Mouse (Mus musculus) small intestine, adult 2 months (tissue): ENCODE measurements around the gene Il17re. TPM values are rescaled to one million over a fixed set of nuclear protein-coding genes. Genes with fewer than 3 reads are reported as not detected.

Experiments
- H3K27ac ChIP-seq: fragments of 200-500 bp; 2 replicates; pipeline ENCODE4 v1.5.1; 2012; ENCODE audit warnings: low read depth, low read length, control low read depth, inconsistent platforms; ENCODE audit not compliant: insufficient read depth
- H3K27me3 ChIP-seq: fragments of 200-500 bp; 2 replicates; pipeline ENCODE4 v1.6.1; 2012; ENCODE audit warnings: mild to moderate bottlenecking, moderate library complexity, low read length, inconsistent platforms; ENCODE audit not compliant: control insufficient read depth, insufficient read depth
- H3K36me3 ChIP-seq: fragments of 200-500 bp; 2 replicates; pipeline ENCODE4 v1.6.1; 2012; ENCODE audit warnings: mild to moderate bottlenecking, low read length, control low read depth, inconsistent platforms; ENCODE audit not compliant: control insufficient read depth, insufficient read depth
- H3K4me1 ChIP-seq: fragments of 200-500 bp; 2 replicates; pipeline ENCODE4 v1.6.1; 2012; ENCODE audit warnings: low read length, inconsistent platforms, mixed read lengths; ENCODE audit not compliant: control insufficient read depth, insufficient read depth, insufficient read length
- H3K4me3 ChIP-seq: fragments of 200-500 bp; 2 replicates; pipeline ENCODE4 v1.5.1; 2012; ENCODE audit warnings: low read depth, mild to moderate bottlenecking, control low read depth, inconsistent platforms, low read length, moderate library complexity
- CTCF ChIP-seq: fragments of 200-500 bp; IDR thresholded peaks from 2 replicates; pipeline ENCODE4 v1.5.1; 2012; ENCODE audit warnings: low read depth, mild to moderate bottlenecking, control low read depth, inconsistent platforms, low read length, moderate library complexity, mixed read lengths; ENCODE audit not compliant: insufficient replicate concordance, insufficient read length; ENCODE audit errors: extremely low read depth
- POLR2A ChIP-seq: fragments of 200-500 bp; IDR thresholded peaks from 2 replicates; pipeline ENCODE4 v1.6.1; 2012; ENCODE audit warnings: low read depth, mild to moderate bottlenecking, control low read depth, inconsistent platforms, low read length, moderate library complexity
- WGBS: fragments of 180-500 bp; shearing (Covaris S2); methylation state at CpG from one replicate; pipeline ENCODE4 v1.1.7; 2018; 5-methylcytosine and 5-hydroxymethylcytosine counted together
- polyA plus RNA-seq: library from polyadenylated mRNA; depleted of rRNA; stranded (reverse); fragments of >200 nt; gene quantifications from 2 replicates; pipeline ENCODE4 v1.2.3, GENCODE M21; 2012

Gene Il17re
- polyA plus RNA-seq, 1 experiment = 6.8 TPM

- no peaks in the 10 kb centered on the region for H3K27me3 ChIP-seq
- peak within 1 kb of the TSS; percentile 90 for H3K4me3 ChIP-seq
- 0% methylated on average over 45 of the region's 45 CpGs for WGBS
- H3K36me3 ChIP-seq = peaks cover 6% of the 10 kb centered on the region
- peaks cover 13% of the 10 kb centered on the region; the same call in 1 of the 2 replicates for H3K4me1 ChIP-seq
- H3K27ac ChIP-seq = peak within 1 kb of the TSS; percentile 3; the same call in 1 of the 2 replicates
- TF ChIP-seq POLR2A = peak; percentile 83
- no peak for TF ChIP-seq CTCF
Measured at GRCm38 (mm10) chr6:113442442-113443090, 15.7 kb upstream of the Il17re start, which contains the start of gene Jagn1. TSS of gene Jagn1 (plus strand) at chr6:113442569.

DNA sequence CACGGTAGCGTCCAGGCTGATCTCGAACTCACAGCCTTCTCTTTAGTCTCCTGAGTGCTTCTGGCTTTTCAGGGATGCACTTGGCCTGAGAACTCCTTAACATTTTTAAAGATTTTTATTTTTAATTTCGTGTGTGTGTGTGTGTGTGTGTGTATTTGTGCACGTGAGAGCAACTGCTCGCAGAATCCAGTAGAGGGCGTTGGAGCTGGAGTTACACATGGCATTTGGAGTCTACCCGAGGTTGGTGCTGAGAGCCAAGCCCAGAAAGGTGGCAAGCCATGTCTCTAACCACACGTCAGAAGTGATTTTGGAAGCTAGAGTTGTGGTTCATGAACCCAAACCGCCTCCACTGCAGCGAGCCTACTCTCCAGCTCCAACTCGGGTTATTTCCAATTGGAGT lies 15.2 kb upstream of the Il17re start:
- H3K27ac ChIP-seq = no peak overlapping the region
- H3K27me3 ChIP-seq = no peaks in the 10 kb centered on the region
- peaks cover 13% of the 10 kb centered on the region; the same call in 1 of the 2 replicates for H3K4me1 ChIP-seq
- peaks cover 10% of the 10 kb centered on the region for H3K36me3 ChIP-seq
- 41% methylated on average over 12 of the region's 12 CpGs for WGBS
- H3K4me3 ChIP-seq = peak overlapping the region; percentile 90
- TF ChIP-seq POLR2A (no peak), CTCF (no peak; the same call in 1 of the 2 replicates)

DNA sequence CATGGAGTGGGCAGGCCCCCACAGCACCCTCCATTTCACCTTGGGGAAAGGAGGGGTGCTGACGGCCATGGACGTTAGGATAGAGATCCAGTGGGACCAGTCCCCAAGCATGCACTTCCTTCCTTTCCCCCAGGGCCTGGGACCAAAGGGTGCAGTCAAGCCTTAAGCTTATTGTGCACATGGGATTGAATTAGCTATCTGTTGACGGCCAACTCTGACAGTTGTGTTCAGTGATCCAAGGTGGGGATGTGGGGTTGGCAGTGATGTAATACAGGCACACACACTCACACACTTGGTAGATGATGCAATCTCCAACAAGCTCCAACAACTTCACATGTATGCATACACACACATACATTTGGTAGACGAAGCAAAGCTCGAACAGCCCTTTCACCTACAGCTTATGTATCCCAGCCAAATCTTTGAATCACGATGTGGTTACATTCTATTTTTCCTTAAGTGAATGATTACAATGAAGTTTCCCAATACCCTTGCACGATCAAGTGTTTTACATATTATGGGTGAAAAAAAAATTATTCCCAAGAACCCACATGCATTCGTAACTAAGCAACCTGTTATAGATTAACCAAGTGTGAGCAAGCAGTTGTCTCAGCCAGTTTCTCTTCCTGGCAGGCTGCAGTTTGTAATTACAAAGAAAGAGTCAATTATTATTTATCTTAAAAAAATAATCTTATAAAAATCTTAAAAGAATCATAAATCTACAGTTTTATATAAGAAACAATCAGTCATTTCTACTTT lies 13.9 kb upstream of the Il17re start:
- H3K27ac ChIP-seq = no peak overlapping the region
- H3K4me3 ChIP-seq = no peak overlapping the region
- WGBS = 29% methylated on average over 8 of the region's 8 CpGs
- H3K4me1 ChIP-seq = peaks cover 7% of the 10 kb centered on the region; the same call in 1 of the 2 replicates
- no peaks in the 10 kb centered on the region for H3K27me3 ChIP-seq
- H3K36me3 ChIP-seq = peaks cover 19% of the 10 kb centered on the region
- TF ChIP-seq POLR2A = no peak

GRCm38 (mm10) chr6:113447639-113448038 lies 10.6 kb upstream of the Il17re start:
- H3K4me3 ChIP-seq = no peak overlapping the region
- WGBS = 95% methylated on average over 4 of the region's 4 CpGs
- H3K36me3 ChIP-seq = peaks cover 19% of the 10 kb centered on the region

GRCm38 (mm10) chr6:113451839-113452238 lies 6.4 kb upstream of the Il17re start:
- WGBS = 57% methylated on average over 2 of the region's 2 CpGs
- Histone ChIP-seq H3K27ac (no peak overlapping the region), H3K4me3 (no peak overlapping the region)

More at GRCm38 (mm10) chr6:113447639-113448038, 10.6 kb upstream of the Il17re start:
- Histone ChIP-seq H3K27ac (no peak overlapping the region), H3K4me1 (peaks cover 3% of the 10 kb centered on the region; the same call in 1 of the 2 replicates), H3K27me3 (no peaks in the 10 kb centered on the region)
- TF ChIP-seq CTCF (no peak), POLR2A (no peak)

DNA sequence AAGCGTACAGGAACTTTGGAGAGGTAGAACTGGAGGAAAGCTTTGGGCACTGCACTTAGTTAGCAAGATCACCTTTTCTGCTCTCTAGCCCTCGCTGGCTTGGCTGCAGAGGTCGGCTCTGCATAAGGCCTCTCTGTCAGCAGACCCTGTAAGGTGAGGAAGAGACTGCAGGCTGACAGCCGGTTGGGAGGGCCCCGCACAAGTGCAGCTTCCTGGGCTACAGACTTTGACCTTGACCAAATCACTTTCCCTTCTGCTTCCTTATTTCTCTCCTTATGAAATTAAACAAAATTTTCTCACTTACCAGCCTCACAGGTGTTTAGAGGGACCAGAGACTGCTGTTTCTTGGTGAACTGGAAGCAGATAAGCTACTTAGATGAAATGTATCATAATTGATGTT lies 3.3 kb upstream of the Il17re start:
- no peak for TF ChIP-seq CTCF
- no peak for TF ChIP-seq POLR2A
- Histone ChIP-seq H3K27ac (peak overlapping the region; percentile 35; the same call in 1 of the 2 replicates), H3K4me1 (peaks cover 5% of the 10 kb centered on the region), H3K36me3 (no peaks in the 10 kb centered on the region), H3K4me3 (no peak overlapping the region), H3K27me3 (no peaks in the 10 kb centered on the region)
- 30% methylated on average over 5 of the region's 5 CpGs for WGBS

More at GRCm38 (mm10) chr6:113451839-113452238, 6.4 kb upstream of the Il17re start:
- TF ChIP-seq CTCF = no peak
- no peak for TF ChIP-seq POLR2A
- peaks cover 19% of the 10 kb centered on the region for H3K36me3 ChIP-seq
- H3K27me3 ChIP-seq = no peaks in the 10 kb centered on the region
- H3K4me1 ChIP-seq = peaks cover 2% of the 10 kb centered on the region; the same call in 1 of the 2 replicates

DNA sequence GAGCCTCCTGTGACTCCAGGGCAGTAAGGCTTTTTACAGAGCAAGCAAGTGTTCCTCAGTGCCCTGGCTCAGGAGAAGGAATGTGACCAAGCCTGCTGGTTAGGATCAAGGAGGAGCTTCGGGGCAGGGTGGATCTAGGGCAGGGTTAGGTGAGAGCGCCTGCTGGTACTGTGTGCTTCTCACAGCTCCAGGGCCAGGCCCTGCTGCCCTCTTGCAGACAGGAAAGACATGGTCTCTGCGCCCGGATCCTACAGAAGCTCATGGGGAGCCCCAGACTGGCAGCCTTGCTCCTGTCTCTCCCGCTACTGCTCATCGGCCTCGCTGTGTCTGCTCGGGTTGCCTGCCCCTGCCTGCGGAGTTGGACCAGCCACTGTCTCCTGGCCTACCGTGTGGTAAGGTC lies 351 bp downstream of the Il17re start:
- 37% methylated on average over 10 of the region's 10 CpGs for WGBS
- Histone ChIP-seq H3K4me3 (peak overlapping the region; percentile 41), H3K36me3 (no peaks in the 10 kb centered on the region), H3K4me1 (peaks cover 5% of the 10 kb centered on the region), H3K27ac (no peak overlapping the region), H3K27me3 (no peaks in the 10 kb centered on the region)
- TF ChIP-seq POLR2A (no peak), CTCF (no peak)
